Mouse (Mus musculus): ENCODE data around the gene Olfr785. TPM values are rescaled to one million over a fixed set of nuclear protein-coding genes. Genes with fewer than 3 reads are reported as not detected.
"Not testable (repeated sequence)": the region's sequence is repeated elsewhere in the genome, so short reads cannot be mapped to it uniquely, and the experiment has no call there.

Olfr785 gene
- polyA plus RNA-seq (2015; fragmentation: Nextera tagmentation; extraction: Ambion mirVana): not detected in 2 replicates

DNA sequence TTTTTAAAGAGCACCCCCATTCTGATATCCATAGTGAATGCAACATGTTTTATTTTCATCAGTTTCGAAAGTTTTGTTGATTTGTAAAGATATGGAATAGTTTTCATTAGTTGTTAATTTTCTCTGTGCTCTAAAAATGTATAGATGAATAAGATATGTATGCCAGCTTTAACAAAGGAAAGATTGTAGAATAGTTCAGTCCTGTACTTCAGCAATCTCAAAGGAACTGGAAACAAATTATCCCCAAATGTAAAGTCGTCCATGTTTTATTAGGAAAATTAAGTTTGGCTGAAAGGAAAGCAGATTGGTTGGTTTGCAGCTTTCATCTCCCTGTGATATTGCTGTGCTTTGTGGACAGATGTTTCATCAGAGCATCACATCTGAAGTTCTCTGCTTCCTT lies at the start of gene Olfr785:
Gene Olfr785, plus strand, starts transcription at position 301 of the 400 bp plus-strand sequence.
- Histone ChIP-seq H3K4me3 (replicated peaks) (no peak within 1 kb of the TSS), H3K9me3 (replicated peaks) (0 out of 2 replicates have a peak, but pooled peaks cover under 1% of the 10 kb centered on the region), H3K9ac (no peak within 1 kb of the TSS), H3K27me3 (no peaks in the 10 kb centered on the region), H3K4me1 (replicated peaks) (no peaks in the 10 kb centered on the region), H3K4me2 (no peak within 1 kb of the TSS), H3K36me3 (no peaks in the 10 kb centered on the region), H3K27ac (no peak within 1 kb of the TSS)
- WGBS (ENCODE audit: insufficient replicate concordance): 30% methylated on average over 2 of the region's 2 CpGs
- ATAC-seq (ENCODE audit: low read depth) (no peak), DNase-seq (no peak)

DNA sequence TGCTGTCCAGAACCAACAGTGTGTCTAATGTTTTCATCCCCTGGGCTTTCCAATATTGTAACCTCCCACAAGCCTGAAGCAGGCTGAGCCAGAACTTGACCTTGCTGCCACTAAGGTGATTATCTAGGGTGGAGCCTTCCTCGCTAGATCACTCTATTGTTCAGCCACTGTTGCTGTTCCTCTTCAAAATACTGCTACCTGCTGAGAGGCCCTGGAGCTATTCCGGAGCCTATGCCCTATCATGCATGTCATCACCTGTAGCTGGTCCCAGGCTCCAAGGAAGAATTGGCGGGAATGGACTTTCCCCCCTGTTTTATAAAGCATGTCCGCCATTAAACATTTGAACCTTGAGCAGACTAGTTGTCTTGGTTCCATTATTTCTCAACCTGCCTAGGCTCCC lies 48.7 kb upstream of the Olfr785 start:
- not testable (repeated sequence) for DNase-seq; H3K4me2 ChIP-seq; H3K9me3 ChIP-seq (replicated peaks); H3K27me3 ChIP-seq; H3K9ac ChIP-seq; H3K36me3 ChIP-seq; ATAC-seq (ENCODE audit: low read depth); H3K4me3 ChIP-seq (replicated peaks); H3K4me1 ChIP-seq (replicated peaks); H3K27ac ChIP-seq
- 61% methylated on average over 4 of the region's 4 CpGs for WGBS (ENCODE audit: insufficient replicate concordance)

DNA sequence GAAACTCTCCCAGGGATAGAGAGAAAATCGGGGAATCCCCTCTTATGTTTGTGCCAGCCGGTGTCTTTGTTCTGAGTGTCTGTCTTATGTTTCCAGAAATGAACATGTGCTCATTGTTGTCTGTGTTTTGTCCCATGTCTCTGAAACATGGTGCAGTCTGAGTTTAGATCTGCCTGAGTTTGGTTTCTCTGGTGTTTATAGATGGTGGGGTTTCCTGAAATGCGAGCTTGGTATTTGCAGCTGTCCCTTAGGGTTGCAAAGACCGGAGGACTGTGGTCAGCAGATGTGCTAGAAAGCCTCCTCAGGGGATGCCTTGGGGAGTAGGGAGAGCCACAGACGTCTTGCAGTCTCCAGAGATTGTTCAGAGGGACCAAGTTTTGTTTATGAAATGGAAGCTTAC lies 47.9 kb upstream of the Olfr785 start:
- no peak for ATAC-seq (ENCODE audit: low read depth)
- 63% methylated on average over 5 of the region's 5 CpGs for whole genome bisulfite sequencing (ENCODE audit: insufficient replicate concordance)
- Histone ChIP-seq H3K4me2 (no peak overlapping the region), H3K27me3 (no peaks in the 10 kb centered on the region), H3K4me3 (replicated peaks) (no peak overlapping the region), H3K4me1 (replicated peaks) (no peaks in the 10 kb centered on the region), H3K9me3 (replicated peaks) (no peaks in the 10 kb centered on the region; the same call in 1 of the 2 replicates), H3K27ac (no peak overlapping the region), H3K36me3 (no peaks in the 10 kb centered on the region), H3K9ac (no peak overlapping the region)
- no peak for DNase-seq

DNA sequence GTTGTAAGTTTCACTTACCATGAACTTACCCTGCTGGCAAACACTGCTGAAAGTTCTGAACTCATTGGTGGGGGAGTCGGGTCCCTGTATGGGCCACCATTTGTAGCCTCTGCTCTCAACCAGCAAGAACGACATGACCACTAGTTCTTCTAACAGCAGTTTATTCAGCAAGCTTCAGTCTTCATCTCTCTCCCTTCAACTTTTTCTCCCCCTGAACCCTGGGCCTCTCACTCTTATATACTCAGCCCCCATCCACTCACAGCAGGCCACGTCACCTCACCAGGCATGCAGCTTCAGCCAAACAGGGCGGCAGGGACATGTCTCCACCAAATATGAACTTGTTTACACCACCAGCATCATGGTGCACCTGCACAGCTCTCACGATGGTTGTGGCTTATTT lies 31.2 kb upstream of the Olfr785 start:
- H3K27ac ChIP-seq; H3K4me2 ChIP-seq; H3K9me3 ChIP-seq (replicated peaks); DNase-seq; ATAC-seq (ENCODE audit: low read depth); H3K4me1 ChIP-seq (replicated peaks); H3K36me3 ChIP-seq; H3K27me3 ChIP-seq; H3K4me3 ChIP-seq (replicated peaks); H3K9ac ChIP-seq: not testable (repeated sequence)
- 68% methylated on average over 5 of the region's 5 CpGs for WGBS (ENCODE audit: insufficient replicate concordance)

DNA sequence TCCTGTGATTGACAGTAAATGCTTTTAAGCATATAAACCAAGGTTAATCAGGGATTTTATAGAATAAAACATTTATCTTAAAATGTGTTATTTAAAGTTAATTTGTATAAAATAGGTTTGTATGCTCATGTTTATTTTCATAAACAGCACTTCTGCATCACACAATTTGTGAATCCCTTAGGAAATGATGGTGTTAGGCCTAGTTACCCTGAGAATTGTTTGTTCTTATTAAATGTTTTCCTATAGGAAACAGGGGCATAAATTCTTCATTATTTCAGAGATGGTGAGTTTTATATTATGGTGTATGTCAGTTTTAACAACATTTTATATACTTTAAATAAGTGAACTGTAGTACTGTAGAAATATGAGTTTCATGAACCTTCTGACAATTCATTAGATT lies 21.4 kb upstream of the Olfr785 start, which contains the start of gene Olfr784:
Gene Olfr784, plus strand, starts transcription at position 301 of the 400 bp plus-strand sequence.
- no peak within 1 kb of the TSS for H3K4me3 ChIP-seq (replicated peaks)
- DNase-seq (no peak), ATAC-seq (ENCODE audit: low read depth) (no peak)
- H3K4me2 ChIP-seq: no peak within 1 kb of the TSS
- H3K9ac ChIP-seq: no peak within 1 kb of the TSS
- H3K27ac ChIP-seq: no peak within 1 kb of the TSS
- no peaks in the 10 kb centered on the region for H3K36me3 ChIP-seq
- no peaks in the 10 kb centered on the region for H3K9me3 ChIP-seq (replicated peaks)
- no peaks in the 10 kb centered on the region for H3K27me3 ChIP-seq
- H3K4me1 ChIP-seq (replicated peaks): no peaks in the 10 kb centered on the region

DNA sequence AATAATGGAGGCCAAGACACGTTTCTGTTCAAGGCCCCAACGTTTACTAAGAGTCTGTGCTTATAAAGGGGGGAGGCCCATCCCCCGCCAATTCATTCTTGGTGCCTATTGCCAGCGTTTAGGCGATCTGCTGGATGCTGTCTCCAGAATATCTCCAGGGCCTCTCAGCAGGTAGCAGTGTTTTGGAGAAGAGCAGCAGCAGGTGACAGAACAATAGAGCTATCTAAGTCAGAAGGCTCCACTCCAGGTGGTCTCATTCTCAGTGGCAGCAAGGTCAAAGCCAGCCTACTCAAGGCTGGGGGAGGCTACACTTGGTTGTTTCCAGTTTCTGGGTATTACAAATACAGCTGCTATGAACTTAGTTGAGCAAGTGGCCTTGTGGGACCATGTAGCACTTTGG lies 4.3 kb upstream of the Olfr785 start:
- Histone ChIP-seq H3K36me3 (no peaks in the 10 kb centered on the region), H3K27me3 (no peaks in the 10 kb centered on the region), H3K4me1 (replicated peaks) (no peaks in the 10 kb centered on the region), H3K9me3 (replicated peaks) (0 out of 2 replicates have a peak, but pooled peaks cover 3% of the 10 kb centered on the region), H3K27ac (no peak overlapping the region), H3K4me3 (replicated peaks) (no peak overlapping the region), H3K9ac (no peak overlapping the region), H3K4me2 (no peak overlapping the region)
- ATAC-seq (ENCODE audit: low read depth): no peak
- 44% methylated on average over 5 of the region's 5 CpGs for WGBS (ENCODE audit: insufficient replicate concordance)
- DNase-seq: no peak

DNA sequence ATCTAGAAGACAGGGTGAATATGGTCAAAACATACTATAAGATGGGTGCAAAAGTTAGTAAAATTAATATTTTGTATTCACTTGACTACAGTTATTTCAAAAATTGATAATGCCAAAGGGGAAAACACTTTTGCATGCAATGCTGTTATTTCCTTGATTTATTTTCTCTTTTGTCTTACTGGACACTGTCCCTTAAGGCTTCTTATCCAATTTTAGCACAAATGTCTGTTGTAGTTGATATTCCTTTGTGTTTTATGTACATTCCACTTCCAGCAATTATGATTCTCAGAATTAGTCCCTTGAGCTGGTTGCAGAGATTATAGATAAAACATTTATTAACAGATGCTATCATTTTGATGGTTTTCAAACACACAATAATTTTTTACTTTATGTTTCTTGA lies 21.8 kb downstream of the Olfr785 start, which contains the start of gene Olfr786:
Gene Olfr786, plus strand, starts transcription at position 301 of the 400 bp plus-strand sequence.
- Histone ChIP-seq H3K36me3 (no peaks in the 10 kb centered on the region), H3K9ac (no peak within 1 kb of the TSS), H3K4me3 (replicated peaks) (no peak within 1 kb of the TSS), H3K27me3 (no peaks in the 10 kb centered on the region), H3K9me3 (replicated peaks) (no peaks in the 10 kb centered on the region), H3K4me1 (replicated peaks) (no peaks in the 10 kb centered on the region), H3K27ac (no peak within 1 kb of the TSS), H3K4me2 (no peak within 1 kb of the TSS)
- ATAC-seq (ENCODE audit: low read depth) (no peak), DNase-seq (no peak)

Other genes starting within 250 kb of the Olfr785 start
- gene Olfr771, start 240.7 kb upstream of the Olfr785 start, polyA plus RNA-seq (2015; fragmentation: Nextera tagmentation; extraction: Ambion mirVana): not detected in 2 replicates
- gene Olfr772, start 227.5 kb upstream of the Olfr785 start, polyA plus RNA-seq (2015; fragmentation: Nextera tagmentation; extraction: Ambion mirVana): not detected in 2 replicates
- not detected in 2 replicates for gene Olfr773, start 218.0 kb upstream of the Olfr785 start, polyA plus RNA-seq (2015; fragmentation: Nextera tagmentation; extraction: Ambion mirVana)
- gene Olfr774, start 169.2 kb upstream of the Olfr785 start, polyA plus RNA-seq (2015; fragmentation: Nextera tagmentation; extraction: Ambion mirVana): not detected in 2 replicates
- not detected in 2 replicates for gene Olfr775, start 157.0 kb upstream of the Olfr785 start, polyA plus RNA-seq (2015; fragmentation: Nextera tagmentation; extraction: Ambion mirVana)
- not detected in 2 replicates for gene Olfr776, start 146.3 kb upstream of the Olfr785 start, polyA plus RNA-seq (2015; fragmentation: Nextera tagmentation; extraction: Ambion mirVana)
- not detected in 2 replicates for gene Olfr777, start 133.9 kb upstream of the Olfr785 start, polyA plus RNA-seq (2015; fragmentation: Nextera tagmentation; extraction: Ambion mirVana)
- gene Olfr780, start 87.3 kb upstream of the Olfr785 start, polyA plus RNA-seq (2015; fragmentation: Nextera tagmentation; extraction: Ambion mirVana): not detected in 2 replicates
- not detected in 2 replicates for gene Olfr781, start 76.6 kb upstream of the Olfr785 start, polyA plus RNA-seq (2015; fragmentation: Nextera tagmentation; extraction: Ambion mirVana)
- not detected in 2 replicates for gene Olfr782, start 56.6 kb upstream of the Olfr785 start, polyA plus RNA-seq (2015; fragmentation: Nextera tagmentation; extraction: Ambion mirVana)
- 0.03 TPM in 1 of 2 replicates, not detected in the other for gene Olfr784, start 21.3 kb upstream of the Olfr785 start, polyA plus RNA-seq (2015; fragmentation: Nextera tagmentation; extraction: Ambion mirVana)
- not detected in 2 replicates for gene Olfr786, start 21.9 kb downstream of the Olfr785 start, polyA plus RNA-seq (2015; fragmentation: Nextera tagmentation; extraction: Ambion mirVana)
- gene Olfr787, start 56.4 kb downstream of the Olfr785 start, polyA plus RNA-seq (2015; fragmentation: Nextera tagmentation; extraction: Ambion mirVana): not detected in 2 replicates
- not detected in 2 replicates for gene Olfr788, start 65.6 kb downstream of the Olfr785 start, polyA plus RNA-seq (2015; fragmentation: Nextera tagmentation; extraction: Ambion mirVana)
- gene Olfr789, start 79.3 kb downstream of the Olfr785 start, polyA plus RNA-seq (2015; fragmentation: Nextera tagmentation; extraction: Ambion mirVana): not detected in 2 replicates
- not detected in 2 replicates for gene Olfr790, start 93.1 kb downstream of the Olfr785 start, polyA plus RNA-seq (2015; fragmentation: Nextera tagmentation; extraction: Ambion mirVana)
- gene Olfr791, start 116.4 kb downstream of the Olfr785 start, polyA plus RNA-seq (2015; fragmentation: Nextera tagmentation; extraction: Ambion mirVana): not detected in 2 replicates
- not detected in 2 replicates for gene Olfr792, start 133.7 kb downstream of the Olfr785 start, polyA plus RNA-seq (2015; fragmentation: Nextera tagmentation; extraction: Ambion mirVana)
- gene Olfr794, start 162.2 kb downstream of the Olfr785 start, polyA plus RNA-seq (2015; fragmentation: Nextera tagmentation; extraction: Ambion mirVana): not detected in 2 replicates
- gene Olfr796, start 207.1 kb downstream of the Olfr785 start, polyA plus RNA-seq (2015; fragmentation: Nextera tagmentation; extraction: Ambion mirVana): not detected in 2 replicates
- not detected in 2 replicates for gene Olfr798, start 222.5 kb downstream of the Olfr785 start, polyA plus RNA-seq (2015; fragmentation: Nextera tagmentation; extraction: Ambion mirVana)
- not detected in 2 replicates for gene Olfr799, start 232.1 kb downstream of the Olfr785 start, polyA plus RNA-seq (2015; fragmentation: Nextera tagmentation; extraction: Ambion mirVana)